Mouse (Mus musculus): ENCODE results near the gene Awat1.

Gene Awat1

DNA sequence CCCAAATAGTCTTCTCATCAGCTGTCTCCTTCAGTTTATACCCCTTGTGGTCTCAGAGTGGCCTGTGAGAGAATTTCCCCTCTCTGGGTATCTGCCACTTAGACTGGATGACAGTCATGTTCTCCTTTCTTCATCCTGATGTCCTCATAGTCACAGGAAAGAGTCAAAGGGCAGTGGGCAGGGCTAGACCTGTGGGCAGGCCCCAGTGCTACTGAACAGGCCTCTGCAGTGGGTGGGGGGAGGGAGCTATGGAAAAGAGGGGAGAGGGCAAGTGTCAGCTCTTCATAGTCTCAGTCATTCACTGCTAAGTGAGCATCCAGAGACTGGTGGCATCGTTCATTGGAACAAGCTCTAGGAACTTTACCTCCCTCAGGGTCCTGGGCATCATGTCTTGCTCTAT lies at the start of gene Awat1:
Awat1 (plus strand) TSS at position 301 of the 400 bp plus-strand sequence.
- no peak for DNase-seq

- no peak for DNase-seq
These were observed 47.6 kb upstream of the Awat1 start, which contains the start of gene Dgat2l6 for GRCm38 (mm10) chrX:100524471-100524870. TSS of gene Dgat2l6 (plus strand) at chrX:100524838.

DNA sequence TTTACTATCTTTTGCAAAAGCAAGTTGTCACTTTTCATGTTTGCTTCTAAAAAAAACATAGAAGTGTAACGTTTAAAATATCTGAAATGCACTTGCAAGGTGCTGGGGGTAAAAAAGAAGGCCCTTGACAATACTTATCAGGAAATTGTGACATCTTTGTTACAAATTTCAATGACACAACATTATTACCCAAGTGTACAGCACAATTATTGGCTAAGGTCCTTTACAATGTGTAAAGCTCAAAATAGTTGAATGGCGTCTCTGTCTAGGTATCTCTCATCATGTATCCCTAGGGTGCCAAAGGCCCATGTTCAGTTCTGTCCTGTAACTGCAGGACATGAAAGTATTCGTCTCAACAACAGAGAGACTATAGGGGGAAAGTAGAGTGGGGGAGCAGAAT lies 16.0 kb upstream of the Awat1 start:
- DNase-seq, result no peak

DNA sequence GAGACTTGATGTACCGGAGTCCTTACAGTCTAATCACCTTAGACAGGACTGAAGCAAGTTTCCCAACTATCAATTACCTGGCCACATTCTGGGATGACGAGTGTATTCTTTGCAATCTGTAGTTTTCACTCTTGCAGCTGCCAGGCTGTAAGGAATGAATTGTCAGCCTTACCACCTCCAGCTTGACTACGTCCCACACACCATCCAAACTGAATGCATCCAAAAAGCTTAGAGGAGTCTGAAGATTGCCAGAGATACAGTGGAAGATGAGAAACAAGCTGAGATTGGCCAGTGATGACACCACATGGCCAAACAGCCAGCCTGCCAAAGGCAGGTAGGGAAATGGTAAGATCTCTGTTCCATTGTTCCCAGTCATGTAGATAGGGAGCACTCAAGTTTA lies 6.4 kb upstream of the Awat1 start:
- no peak for DNase-seq

- DNase-seq, result no peak
These were observed 22.7 kb downstream of the Awat1 start, which contains the start of gene P2ry4 for GRCm38 (mm10) chrX:100594791-100595190. TSS of gene P2ry4 (minus strand) at chrX:100594869.

DNA sequence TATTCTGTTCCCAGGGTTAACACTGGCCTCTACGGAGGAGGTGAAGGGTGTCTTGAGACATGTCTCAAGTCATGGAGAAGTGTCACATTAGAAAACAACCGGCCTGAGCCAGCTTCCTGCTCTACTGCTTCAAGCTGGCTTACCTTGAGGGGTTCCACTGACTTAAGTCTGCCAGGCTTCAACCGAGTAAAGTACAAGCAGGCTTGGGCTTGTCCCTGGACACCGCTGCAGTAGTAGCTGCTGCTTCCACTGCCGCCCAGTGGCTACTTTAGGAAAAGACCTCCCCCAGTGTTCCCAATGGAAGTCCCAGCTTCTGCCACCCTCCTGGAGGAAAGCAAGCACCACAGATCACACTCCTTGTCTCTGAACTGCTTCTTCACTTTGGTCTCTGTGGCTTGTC lies 25.4 kb downstream of the Awat1 start:
- peak; percentile 58 for DNase-seq

- DNase-seq, result no peak
These were observed 27.7 kb downstream of the Awat1 start for GRCm38 (mm10) chrX:100599755-100600154.

- DNase-seq, result no peak
These were observed 33.3 kb downstream of the Awat1 start, which contains the start of gene Arr3 for GRCm38 (mm10) chrX:100605314-100605713. TSS of gene Arr3 (plus strand) at chrX:100605497.

- no peak for DNase-seq
These were observed 46.4 kb downstream of the Awat1 start for GRCm38 (mm10) chrX:100618488-100618887.

- peak; percentile 20 for DNase-seq
These were observed 49.3 kb downstream of the Awat1 start for GRCm38 (mm10) chrX:100621366-100621765.

GRCm38 (mm10) chrX:100624242-100624641 lies 52.2 kb downstream of the Awat1 start:
- no peak for DNase-seq

- no peak for DNase-seq
These were observed 53.1 kb downstream of the Awat1 start for GRCm38 (mm10) chrX:100625146-100625545.

- DNase-seq, result no peak
These were observed 53.4 kb downstream of the Awat1 start, which contains the start of gene Kif4 for GRCm38 (mm10) chrX:100625546-100625801. TSS of gene Kif4 (plus strand) at chrX:100625737.

DNA sequence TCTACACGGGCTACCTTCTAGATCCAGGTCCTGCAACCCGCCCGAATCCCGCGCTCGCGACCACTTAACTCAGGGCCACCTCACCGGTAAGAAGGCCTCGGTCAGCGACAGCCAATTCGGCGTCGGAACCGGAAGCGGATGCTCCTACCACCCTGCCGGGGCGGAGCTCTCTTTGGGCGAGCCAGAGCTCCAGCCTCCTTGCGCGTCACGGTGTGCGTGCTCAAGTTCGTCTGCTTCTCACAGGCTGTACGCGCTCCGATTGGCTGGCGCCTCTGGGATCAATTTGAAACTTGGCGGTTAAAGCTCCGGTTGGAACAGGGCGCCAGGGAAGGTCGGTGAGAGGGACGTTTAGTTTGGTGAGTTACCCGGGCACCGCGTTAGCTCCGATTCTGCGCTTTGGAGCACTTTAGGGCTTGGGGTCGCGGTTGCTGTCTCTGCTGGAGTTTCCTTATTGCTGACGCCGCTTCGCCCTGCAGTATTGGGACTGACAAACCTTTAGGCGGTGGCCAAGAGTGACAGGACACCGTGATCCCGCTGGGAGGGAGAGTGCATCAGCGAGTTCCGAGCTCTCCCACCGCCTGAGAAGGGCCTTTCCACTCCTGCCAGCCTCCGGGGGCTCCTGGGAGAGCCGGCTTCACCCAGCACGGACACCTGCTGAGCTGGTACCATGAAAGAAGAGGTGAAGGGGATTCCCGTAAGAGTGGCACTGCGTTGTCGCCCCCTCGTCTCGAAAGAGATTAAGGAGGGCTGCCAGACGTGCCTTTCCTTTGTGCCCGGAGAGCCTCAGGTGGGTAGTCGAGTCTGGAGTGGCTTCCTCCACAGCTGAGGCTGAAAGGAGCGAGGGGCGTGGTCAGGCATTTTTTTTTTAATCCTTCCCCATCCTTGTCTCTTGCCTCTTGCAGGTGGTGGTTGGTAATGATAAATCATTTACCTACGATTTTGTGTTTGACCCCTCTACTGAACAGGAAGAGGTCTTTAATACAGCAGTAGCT lies 54.0 kb downstream of the Awat1 start, which contains the start of gene Pdzd11:
Pdzd11 (minus strand) TSS at position 767 of the 992 bp plus-strand sequence.
- DNase-seq, result peak; percentile 94
